Mouse (Mus musculus) limb, embryonic 13.5 days (tissue): ENCODE results near the gene Samd9l. TPM values are rescaled to one million over a fixed set of nuclear protein-coding genes. Genes with fewer than 3 reads are reported as not detected.
"Not testable (repeated sequence)": the region's sequence is repeated elsewhere in the genome, so short reads cannot be mapped to it uniquely, and the experiment has no call there.

Source experiments
- ATAC-seq: fragments of 200-750 bp; cut with Nextera tagmentation; 2 replicates; pipeline ENCODE4 v1.8.0; 2017; ENCODE audit warnings: low read depth, moderate number of reproducible peaks, moderate TSS enrichment; ENCODE audit not compliant: low FRiP score
- H3K27ac ChIP-seq: fragments of 300-500 bp; sonication (generic); 2 replicates; pipeline ENCODE4 v1.5.1; 2015; ENCODE audit warnings: inconsistent platforms, mild to moderate bottlenecking, moderate library complexity
- H3K27me3 ChIP-seq: fragments of 300-500 bp; sonication (generic); 2 replicates; pipeline ENCODE4 v1.6.1; 2015; ENCODE audit warnings: mild to moderate bottlenecking, inconsistent platforms
- H3K36me3 ChIP-seq: fragments of 300-500 bp; sonication (generic); 2 replicates; pipeline ENCODE4 v1.6.1; 2015; ENCODE audit warnings: inconsistent platforms, mild to moderate bottlenecking, moderate library complexity
- H3K4me1 ChIP-seq: fragments of 300-500 bp; sonication (generic); 2 replicates; pipeline ENCODE4 v1.6.1; 2015; ENCODE audit warnings: inconsistent platforms
- H3K4me2 ChIP-seq: fragments of 300-500 bp; sonication (generic); replicated peaks from 2 replicates; pipeline ENCODE4 v1.6.1; 2015; ENCODE audit warnings: inconsistent platforms, mild to moderate bottlenecking, moderate library complexity
- H3K4me3 ChIP-seq: fragments of 300-500 bp; sonication (generic); 2 replicates; pipeline ENCODE4 v1.5.1; 2015; ENCODE audit warnings: moderate library complexity, mild to moderate bottlenecking, inconsistent platforms
- H3K9ac ChIP-seq: fragments of 300-500 bp; sonication (generic); 2 replicates; pipeline ENCODE4 v1.6.1; 2015; ENCODE audit warnings: mild to moderate bottlenecking, inconsistent platforms
- H3K9me3 ChIP-seq: fragments of 300-500 bp; sonication (generic); 2 replicates; pipeline ENCODE4 v1.6.1; 2016; ENCODE audit warnings: inconsistent platforms
- whole genome bisulfite sequencing: fragments of 180-500 bp; shearing (Covaris S2); methylation state at CpG from one replicate; pipeline ENCODE4 v1.1.7; 2015; 5-methylcytosine and 5-hydroxymethylcytosine counted together
- polyA plus RNA-seq: library from polyadenylated mRNA; unstranded; fragments of >200 nt; fragmentation: Nextera tagmentation; extraction: Ambion mirVana; gene quantifications from 2 replicates; pipeline ENCODE4 v1.2.1, GENCODE M21; 2015

Samd9l gene
- polyA plus RNA-seq, 1 experiment from 2014 or later, result 1.2 TPM

DNA sequence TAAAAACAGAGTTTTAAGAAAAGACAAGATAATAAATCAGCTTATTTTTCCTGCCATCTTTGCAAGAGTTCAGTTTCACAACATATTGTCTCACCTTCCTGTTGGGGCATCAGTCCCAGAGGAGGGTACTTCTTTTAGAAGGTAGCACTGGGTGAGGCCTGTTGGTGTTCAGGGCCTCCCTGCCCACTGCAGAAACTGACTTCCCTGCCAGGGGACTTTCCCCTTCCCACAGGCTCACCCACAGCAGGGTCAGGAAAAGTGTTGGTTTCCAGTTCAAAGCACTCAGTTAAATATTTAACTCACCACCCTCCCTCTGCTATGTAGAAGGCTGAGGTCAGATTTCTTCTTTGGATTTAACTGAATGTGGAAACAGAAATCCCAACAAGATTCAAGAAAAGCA, 14.6 kb downstream of the Samd9l start:
- not testable (repeated sequence) for ATAC-seq

DNA sequence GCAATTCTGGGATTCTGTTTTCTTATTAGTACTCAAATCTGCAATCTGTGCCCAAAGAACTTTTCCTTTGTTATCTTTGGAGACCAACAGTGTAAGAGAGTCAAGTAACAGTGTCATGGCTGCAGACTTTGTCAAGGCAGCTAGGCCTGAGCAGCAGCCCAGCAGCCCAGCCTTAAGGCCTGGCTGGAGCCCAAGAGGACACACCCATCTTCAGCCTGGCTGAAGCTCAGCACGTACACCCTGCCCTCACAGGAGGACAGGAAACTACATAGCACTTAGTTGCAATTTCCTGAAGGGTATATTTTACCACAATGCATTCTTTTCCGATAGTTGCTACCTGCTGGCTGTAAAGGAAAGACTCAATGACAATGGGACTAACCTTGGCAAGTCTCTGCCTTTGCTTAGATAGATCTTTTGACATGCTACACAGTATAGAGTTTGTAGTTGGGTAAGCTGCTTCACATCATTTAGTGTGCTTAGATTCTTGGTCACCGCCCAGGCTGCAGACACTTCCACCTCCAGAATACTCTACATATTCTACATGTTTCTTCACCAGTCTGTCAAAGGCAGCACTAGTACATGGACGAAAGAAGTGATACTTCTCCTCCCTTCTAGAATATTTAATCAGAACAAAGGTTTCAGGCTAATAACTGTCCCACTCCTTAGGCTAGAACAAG, 15.1 kb downstream of the Samd9l start:
- H3K9me3 ChIP-seq, H3K27me3 ChIP-seq, H3K9ac ChIP-seq, H3K4me1 ChIP-seq, H3K4me2 ChIP-seq, ATAC-seq, H3K36me3 ChIP-seq, H3K27ac ChIP-seq, H3K4me3 ChIP-seq: not testable (repeated sequence)
- 33% methylated on average over 1 of the region's 4 CpGs for WGBS

More for the DNA sequence above, 14.6 kb downstream of the Samd9l start:
- not testable (repeated sequence) for H3K27ac ChIP-seq, H3K4me3 ChIP-seq, H3K4me2 ChIP-seq, H3K9me3 ChIP-seq, H3K27me3 ChIP-seq, H3K4me1 ChIP-seq, H3K36me3 ChIP-seq, H3K9ac ChIP-seq

- 0 out of 2 replicates have a peak, but pooled peaks cover 4% of the 10 kb centered on the region for H3K9me3 ChIP-seq
- H3K4me2 ChIP-seq, result no peak overlapping the region
- H3K4me3 ChIP-seq, result no peak overlapping the region
- H3K27ac ChIP-seq, result no peak overlapping the region
- no peaks in the 10 kb centered on the region for H3K36me3 ChIP-seq
- H3K4me1 ChIP-seq, result no peaks in the 10 kb centered on the region
- WGBS, result 89% methylated on average over 2 of the region's 2 CpGs
- no peaks in the 10 kb centered on the region for H3K27me3 ChIP-seq
- no peak for ATAC-seq
- H3K9ac ChIP-seq, result no peak overlapping the region
Measured at GRCm38 (mm10) chr6:3379146-3379545, 20.2 kb downstream of the Samd9l start.

DNA sequence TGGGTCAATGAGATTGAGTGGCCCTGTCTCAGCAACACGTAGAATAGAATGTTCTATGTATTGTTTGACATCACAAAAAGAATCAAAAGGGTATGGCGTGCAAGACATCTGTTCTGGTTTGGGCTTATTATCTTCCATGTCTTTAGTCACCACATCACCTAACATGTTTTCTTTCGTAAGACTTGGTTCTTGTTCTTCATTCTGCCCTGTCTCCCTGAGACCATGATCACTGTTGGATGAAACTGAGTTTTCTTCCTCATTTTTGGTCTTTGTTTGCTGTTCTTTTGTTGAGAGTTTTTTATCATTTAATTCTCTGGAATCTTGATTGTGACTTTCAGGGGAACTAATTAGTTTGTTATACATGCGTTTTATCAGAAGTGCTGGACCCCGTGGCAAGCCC, 22.7 kb downstream of the Samd9l start:
- Histone ChIP-seq H3K4me2 (no peak overlapping the region), H3K4me1 (no peaks in the 10 kb centered on the region), H3K4me3 (no peak overlapping the region), H3K27ac (no peak overlapping the region), H3K9me3 (0 out of 2 replicates have a peak, but pooled peaks cover 4% of the 10 kb centered on the region), H3K9ac (no peak overlapping the region), H3K27me3 (no peaks in the 10 kb centered on the region), H3K36me3 (no peaks in the 10 kb centered on the region)
- 85% methylated on average over 5 of the region's 5 CpGs for WGBS
- ATAC-seq, result no peak

DNA sequence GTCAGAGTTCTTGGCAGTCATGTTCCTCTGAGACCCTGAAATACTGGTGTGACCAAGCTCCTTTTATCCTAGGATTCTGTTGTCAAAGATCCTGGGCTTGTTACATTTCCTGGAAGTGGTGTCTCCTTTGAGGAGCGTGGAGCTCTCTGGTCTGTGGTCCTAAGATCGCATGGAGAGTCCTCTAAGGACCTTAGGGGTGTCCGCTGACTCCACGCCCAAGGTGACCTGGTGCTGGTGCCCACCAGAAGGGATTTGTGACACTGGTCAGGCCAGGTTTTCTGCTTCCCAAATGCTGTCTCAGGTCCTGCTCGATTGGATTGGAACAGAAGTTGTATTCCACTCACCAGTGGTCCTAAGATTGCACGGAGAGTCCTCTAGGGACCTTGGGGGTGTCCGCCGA, 29.8 kb downstream of the Samd9l start:
- no peak for ATAC-seq
- no peak overlapping the region for H3K4me2 ChIP-seq
- no peaks in the 10 kb centered on the region for H3K9me3 ChIP-seq
- H3K36me3 ChIP-seq, result no peaks in the 10 kb centered on the region
- no peaks in the 10 kb centered on the region for H3K27me3 ChIP-seq
- H3K4me1 ChIP-seq, result no peaks in the 10 kb centered on the region
- no peak overlapping the region for H3K4me3 ChIP-seq
- 81% methylated on average over 8 of the region's 8 CpGs for WGBS
- H3K9ac ChIP-seq, result no peak overlapping the region
- H3K27ac ChIP-seq, result no peak overlapping the region

GRCm38 (mm10) chr6:3365609-3366008, 33.8 kb downstream of the Samd9l start:
- H3K9me3 ChIP-seq, H3K36me3 ChIP-seq, H3K4me3 ChIP-seq, ATAC-seq, H3K27me3 ChIP-seq, H3K9ac ChIP-seq, H3K27ac ChIP-seq, H3K4me2 ChIP-seq, H3K4me1 ChIP-seq: not testable (repeated sequence)
- WGBS, result 57% methylated on average over 1 of the region's 1 CpGs

DNA sequence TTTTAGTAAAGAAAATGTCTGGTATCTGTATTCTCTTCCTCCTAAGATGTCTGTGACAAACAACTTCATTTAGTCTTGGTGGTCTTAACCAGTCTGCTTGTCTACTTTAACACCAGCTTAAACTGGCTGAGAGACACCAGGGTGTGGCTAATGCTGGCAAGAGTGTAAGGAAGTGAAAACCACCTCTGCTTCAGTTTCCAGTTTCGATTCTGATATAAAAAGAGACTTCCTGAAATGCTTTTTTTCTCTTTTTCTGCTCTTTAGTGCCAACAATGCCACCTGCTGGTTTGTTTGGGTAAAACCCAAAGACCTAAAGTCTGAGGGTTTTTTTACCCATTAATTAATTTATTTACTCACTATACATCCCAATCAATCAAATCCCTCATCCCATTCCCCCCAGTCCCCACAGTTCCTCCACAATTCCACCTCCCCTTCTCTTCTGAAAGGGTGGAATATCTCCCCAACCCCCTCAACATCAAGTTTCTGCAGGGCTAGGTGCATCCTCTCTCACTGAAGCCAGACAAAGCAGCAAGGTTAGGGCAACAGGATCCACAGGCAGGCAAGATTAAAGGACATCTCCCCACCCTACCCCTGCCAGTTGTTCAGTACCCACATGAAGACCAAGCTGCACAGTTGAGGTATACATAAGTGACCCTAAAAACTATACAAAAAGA, 53.3 kb downstream of the Samd9l start:
- not testable (repeated sequence) for H3K36me3 ChIP-seq, H3K9ac ChIP-seq, ATAC-seq, H3K4me1 ChIP-seq, H3K27ac ChIP-seq, H3K27me3 ChIP-seq, H3K4me3 ChIP-seq, H3K9me3 ChIP-seq
- H3K4me2 ChIP-seq, result 0 out of 2 replicates have a peak overlapping the region, but pooled peaks have one; percentile 43
- 5% methylated on average over 1 of the region's 1 CpGs for WGBS

GRCm38 (mm10) chr6:3345043-3345639, 54.2 kb downstream of the Samd9l start:
- ATAC-seq, H3K4me3 ChIP-seq, H3K4me1 ChIP-seq, H3K4me2 ChIP-seq, H3K36me3 ChIP-seq, H3K27me3 ChIP-seq, H3K9me3 ChIP-seq, H3K27ac ChIP-seq, H3K9ac ChIP-seq: not testable (repeated sequence)
- 100% methylated on average over 2 of the region's 4 CpGs for WGBS

DNA sequence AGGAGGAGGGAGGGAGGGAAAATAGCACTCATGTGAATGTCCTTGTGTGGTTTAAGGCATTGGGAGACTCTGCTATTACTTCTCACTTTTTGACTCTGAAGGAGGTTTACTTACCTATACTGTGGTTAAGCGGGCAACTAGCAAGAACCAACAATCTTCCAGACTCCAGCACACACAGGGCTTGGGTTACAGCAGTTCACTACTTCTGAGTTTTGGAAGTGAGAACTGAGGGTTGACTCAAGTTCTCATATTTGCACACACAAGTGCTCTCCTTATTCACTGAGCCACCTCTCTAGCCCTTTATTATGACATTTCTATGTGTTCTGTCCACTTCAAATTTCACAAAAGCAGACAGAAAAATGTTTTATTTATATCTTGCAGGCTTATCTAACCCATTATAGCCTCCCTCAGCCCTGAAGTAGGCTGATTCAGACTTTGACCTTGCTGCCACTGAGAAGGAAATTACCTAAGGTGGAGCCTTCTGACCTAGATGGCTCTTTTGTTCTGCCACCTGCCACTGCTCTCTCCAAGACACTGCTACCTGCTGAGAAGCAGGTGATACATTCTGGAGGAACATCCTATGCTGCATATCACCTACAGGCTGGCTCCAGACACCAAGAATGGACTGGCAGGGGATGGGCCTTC, 55.6 kb downstream of the Samd9l start:
- H3K4me2 ChIP-seq, result 0 out of 2 replicates have a peak overlapping the region, but pooled peaks have one; percentile 14
- 81% methylated on average over 1 of the region's 1 CpGs for WGBS
- ATAC-seq, result not testable (repeated sequence)

GRCm38 (mm10) chr6:3341479-3341878, 57.9 kb downstream of the Samd9l start:
- H3K27me3 ChIP-seq, result no peaks in the 10 kb centered on the region
- peak overlapping the region; percentile 28 for H3K4me3 ChIP-seq
- no peak overlapping the region; the same call in 1 of the 2 replicates for H3K9ac ChIP-seq
- no peak overlapping the region for H3K27ac ChIP-seq
- 51% methylated on average over 5 of the region's 5 CpGs for WGBS
- ATAC-seq, result no peak
- peak overlapping the region; percentile 54 for H3K4me2 ChIP-seq
- no peaks in the 10 kb centered on the region for H3K36me3 ChIP-seq
- H3K4me1 ChIP-seq, result no peaks in the 10 kb centered on the region
- 0 out of 2 replicates have a peak, but pooled peaks cover 3% of the 10 kb centered on the region for H3K9me3 ChIP-seq

More for the DNA sequence above, 55.6 kb downstream of the Samd9l start:
- H3K27me3 ChIP-seq, H3K4me1 ChIP-seq, H3K4me3 ChIP-seq, H3K36me3 ChIP-seq, H3K27ac ChIP-seq, H3K9me3 ChIP-seq, H3K9ac ChIP-seq: not testable (repeated sequence)

GRCm38 (mm10) chr6:3340928-3341327, 58.4 kb downstream of the Samd9l start:
- not testable (repeated sequence) for H3K27ac ChIP-seq, H3K4me1 ChIP-seq, H3K27me3 ChIP-seq, H3K36me3 ChIP-seq, H3K9me3 ChIP-seq, H3K9ac ChIP-seq, ATAC-seq
- Histone ChIP-seq H3K4me3 (peak overlapping the region; percentile 28), H3K4me2 (peak overlapping the region; percentile 54)
- 15% methylated on average over 10 of the region's 10 CpGs for WGBS

- WGBS, result 49% methylated on average over 6 of the region's 6 CpGs
- not testable (repeated sequence) for ATAC-seq, H3K9me3 ChIP-seq
Measured at GRCm38 (mm10) chr6:3339131-3339530, 60.2 kb downstream of the Samd9l start.

More at GRCm38 (mm10) chr6:3339131-3339530, 60.2 kb downstream of the Samd9l start:
- H3K27me3 ChIP-seq, H3K4me1 ChIP-seq, H3K4me2 ChIP-seq, H3K36me3 ChIP-seq, H3K4me3 ChIP-seq, H3K9ac ChIP-seq, H3K27ac ChIP-seq: not testable (repeated sequence)
